Mouse (Mus musculus) embryonic facial prominence, embryonic 11.5 days (tissue): ENCODE data around the gene Ints3. TPM values are rescaled to one million over a fixed set of nuclear protein-coding genes. Genes with fewer than 3 reads are reported as not detected.
A peak's percentile ranks its signal among the peaks of the same experiment; 100 is the strongest.

ENCODE experiments used
- ATAC-seq: fragments of 200-750 bp; cut with Nextera tagmentation; replicated peaks from 2 replicates; pipeline ENCODE4 v1.8.0; 2017; ENCODE audit warnings: low read depth; ENCODE audit not compliant: insufficient number of reproducible peaks, low FRiP score, low TSS enrichment
- DNase-seq: peaks from one replicate; pipeline ENCODE4 v3.0.0-alpha.2; 2015; ENCODE audit warnings: low spot score
- H3K27ac ChIP-seq: fragments of 300-500 bp; sonication (generic); replicated peaks from 2 replicates; pipeline ENCODE4 v1.5.1; 2014; ENCODE audit warnings: mild to moderate bottlenecking, low read depth, low read length, control low read depth
- H3K27me3 ChIP-seq: fragments of 300-500 bp; sonication (generic); 2 replicates; pipeline ENCODE4 v1.6.1; 2014; ENCODE audit warnings: mild to moderate bottlenecking, low read length, moderate library complexity, mixed read lengths; ENCODE audit not compliant: control insufficient read depth, insufficient read depth
- H3K36me3 ChIP-seq: fragments of 300-500 bp; sonication (generic); replicated peaks from 2 replicates; pipeline ENCODE4 v1.6.1; 2014; ENCODE audit warnings: low read depth, mild to moderate bottlenecking, low read length, moderate library complexity, mixed read lengths; ENCODE audit not compliant: control insufficient read depth, insufficient read depth
- H3K4me1 ChIP-seq: fragments of 300-500 bp; sonication (generic); 2 replicates; pipeline ENCODE4 v1.6.1; 2014; ENCODE audit warnings: low read length, mixed read lengths; ENCODE audit not compliant: control insufficient read depth, insufficient read depth
- H3K4me2 ChIP-seq: fragments of 300-500 bp; sonication (generic); 2 replicates; pipeline ENCODE4 v1.6.1; 2014; ENCODE audit warnings: low read depth, mild to moderate bottlenecking, control low read depth, low read length, moderate library complexity
- H3K4me3 ChIP-seq: fragments of 300-500 bp; sonication (generic); 2 replicates; pipeline ENCODE4 v1.5.1; 2014; ENCODE audit warnings: low read depth, low read length, control low read depth
- H3K9ac ChIP-seq: fragments of 300-500 bp; sonication (generic); replicated peaks from 2 replicates; pipeline ENCODE4 v1.6.1; 2014; ENCODE audit warnings: mild to moderate bottlenecking, control low read depth, low read length
- H3K9me3 ChIP-seq: fragments of 300-500 bp; sonication (generic); replicated peaks from 2 replicates; pipeline ENCODE4 v1.6.1; 2016; ENCODE audit warnings: mild to moderate bottlenecking, low read length, inconsistent platforms, mixed read lengths; ENCODE audit not compliant: control insufficient read depth
- WGBS: fragments of 180-500 bp; shearing (Covaris S2); extraction: QIAGEN DNeasy Blood & Tissue Kit; methylation state at CpG from one replicate; pipeline ENCODE4 v1.1.7; 2014; 5-methylcytosine and 5-hydroxymethylcytosine counted together
- polyA plus RNA-seq: library from polyadenylated mRNA; unstranded; fragments of >200 nt; fragmentation: Nextera tagmentation; extraction: Ambion mirVana; gene quantifications from 2 replicates; pipeline ENCODE4 v1.2.1, GENCODE M21; 2014

Gene Ints3
- polyA plus RNA-seq, 1 experiment from 2014 or later, result 31.7 TPM

- 0 out of 2 replicates have a peak overlapping the region, but pooled peaks have one; percentile 13 for H3K9ac ChIP-seq
- peaks cover 5% of the 10 kb centered on the region for H3K36me3 ChIP-seq
- no peak overlapping the region for H3K4me3 ChIP-seq
- 67% methylated on average over 11 of the region's 11 CpGs for WGBS
- ATAC-seq, result no peak
- no peaks in the 10 kb centered on the region for H3K27me3 ChIP-seq
- H3K4me2 ChIP-seq, result no peak overlapping the region; the same call in 1 of the 2 replicates
- H3K4me1 ChIP-seq, result peaks cover 2% of the 10 kb centered on the region; the same call in 1 of the 2 replicates
- H3K27ac ChIP-seq, result no peak overlapping the region
- no peaks in the 10 kb centered on the region for H3K9me3 ChIP-seq
- no peak for DNase-seq
These were observed 45.9 kb downstream of the Ints3 start for GRCm38 (mm10) chr3:90387483-90387882.

- peaks cover 2% of the 10 kb centered on the region; the same call in 1 of the 2 replicates for H3K4me1 ChIP-seq
- DNase-seq (no peak), ATAC-seq (no peak)
- peaks cover 3% of the 10 kb centered on the region for H3K36me3 ChIP-seq
- no peak overlapping the region for H3K27ac ChIP-seq
- H3K9me3 ChIP-seq, result no peaks in the 10 kb centered on the region
- no peak overlapping the region for H3K9ac ChIP-seq
- no peaks in the 10 kb centered on the region for H3K27me3 ChIP-seq
- no peak overlapping the region for H3K4me2 ChIP-seq
- 85% methylated on average over 10 of the region's 10 CpGs for WGBS
- no peak overlapping the region for H3K4me3 ChIP-seq
These were observed 46.6 kb downstream of the Ints3 start for GRCm38 (mm10) chr3:90386817-90387216.

GRCm38 (mm10) chr3:90384851-90385375 is 48.5 kb downstream of the Ints3 start:
- no peak for DNase-seq
- Histone ChIP-seq H3K4me3 (no peak overlapping the region), H3K36me3 (no peaks in the 10 kb centered on the region; the same call in 1 of the 2 replicates), H3K27ac (no peak overlapping the region), H3K27me3 (no peaks in the 10 kb centered on the region), H3K9me3 (no peaks in the 10 kb centered on the region), H3K4me2 (no peak overlapping the region), H3K9ac (no peak overlapping the region), H3K4me1 (no peaks in the 10 kb centered on the region)
- WGBS, result 59% methylated on average over 7 of the region's 7 CpGs
- ATAC-seq, result no peak

GRCm38 (mm10) chr3:90383690-90384089 is 49.7 kb downstream of the Ints3 start:
- WGBS, result 89% methylated on average over 4 of the region's 4 CpGs
- Histone ChIP-seq H3K27me3 (no peaks in the 10 kb centered on the region), H3K4me3 (no peak overlapping the region), H3K9me3 (no peaks in the 10 kb centered on the region), H3K9ac (no peak overlapping the region), H3K36me3 (no peaks in the 10 kb centered on the region; the same call in 1 of the 2 replicates), H3K27ac (no peak overlapping the region), H3K4me2 (no peak overlapping the region), H3K4me1 (no peaks in the 10 kb centered on the region)
- DNase-seq, result no peak
- ATAC-seq, result no peak

- Histone ChIP-seq H3K9ac (no peak overlapping the region), H3K4me1 (no peaks in the 10 kb centered on the region), H3K27me3 (no peaks in the 10 kb centered on the region), H3K4me2 (no peak overlapping the region), H3K27ac (no peak overlapping the region), H3K4me3 (no peak overlapping the region), H3K36me3 (no peaks in the 10 kb centered on the region), H3K9me3 (no peaks in the 10 kb centered on the region)
- no peak for ATAC-seq
- WGBS, result 73% methylated on average over 11 of the region's 11 CpGs
- DNase-seq, result no peak
These were observed 51.7 kb downstream of the Ints3 start for GRCm38 (mm10) chr3:90381727-90382126.

GRCm38 (mm10) chr3:90378496-90378895 is 54.9 kb downstream of the Ints3 start:
- 91% methylated on average over 5 of the region's 5 CpGs for WGBS
- DNase-seq (no peak), ATAC-seq (no peak)
- Histone ChIP-seq H3K4me2 (no peak overlapping the region), H3K27me3 (no peaks in the 10 kb centered on the region), H3K27ac (no peak overlapping the region), H3K4me3 (no peak overlapping the region), H3K36me3 (no peaks in the 10 kb centered on the region), H3K9ac (no peak overlapping the region), H3K9me3 (no peaks in the 10 kb centered on the region), H3K4me1 (no peaks in the 10 kb centered on the region)

- ATAC-seq, result peak; percentile 67
- Histone ChIP-seq H3K4me3 (no peak overlapping the region), H3K27me3 (no peaks in the 10 kb centered on the region), H3K9me3 (no peaks in the 10 kb centered on the region), H3K4me1 (no peaks in the 10 kb centered on the region), H3K4me2 (no peak overlapping the region), H3K27ac (no peak overlapping the region), H3K9ac (no peak overlapping the region), H3K36me3 (no peaks in the 10 kb centered on the region)
- DNase-seq, result no peak
- 50% methylated on average over 1 of the region's 1 CpGs for WGBS
These were observed 57.2 kb downstream of the Ints3 start for GRCm38 (mm10) chr3:90376247-90376585.

GRCm38 (mm10) chr3:90375562-90376246 is 57.7 kb downstream of the Ints3 start:
- H3K27ac ChIP-seq, result no peak overlapping the region
- H3K4me3 ChIP-seq, result no peak overlapping the region

More at GRCm38 (mm10) chr3:90375562-90376246, 57.7 kb downstream of the Ints3 start:
- Histone ChIP-seq H3K9ac (0 out of 2 replicates have a peak overlapping the region, but pooled peaks have one; percentile 9), H3K36me3 (no peaks in the 10 kb centered on the region), H3K4me2 (no peak overlapping the region), H3K4me1 (no peaks in the 10 kb centered on the region), H3K27me3 (no peaks in the 10 kb centered on the region), H3K9me3 (no peaks in the 10 kb centered on the region)
- 43% methylated on average over 3 of the region's 3 CpGs for WGBS
- no peak; the same call in 1 of the 2 replicates for ATAC-seq
- DNase-seq, result no peak
